In the genomic region with DNA sequence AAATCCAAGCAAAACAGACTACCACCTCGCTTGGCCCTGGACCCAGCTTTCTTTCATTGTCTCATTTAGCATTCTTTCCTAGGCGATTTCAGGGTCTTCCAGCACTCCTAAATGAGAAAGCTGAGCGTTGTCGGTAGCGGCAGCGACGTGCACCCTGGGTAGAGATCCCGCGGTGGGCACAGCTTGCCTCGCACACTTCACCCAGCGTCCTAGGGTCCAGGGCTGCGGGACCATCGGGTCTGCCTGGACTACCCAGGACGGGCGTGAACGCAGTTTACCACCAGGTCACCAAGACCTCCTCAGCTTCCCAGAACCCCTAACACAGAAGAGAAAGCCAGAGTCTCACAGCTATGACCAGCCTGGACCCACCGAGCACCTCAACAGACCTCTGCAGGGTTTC, we compare ENCODE assay signal across 8 mouse cellular contexts. TPM values are rescaled to one million over a fixed set of nuclear protein-coding genes. Genes with fewer than 3 reads are reported as not detected.
A peak's percentile ranks its signal among the peaks of the same experiment; 100 is the strongest.
DNase-seq lines count a peak whose midpoint lies in the region; ATAC-seq and TF ChIP-seq lines count a peak whose summit lies in the region.

No protein-coding gene starts in this region.

- H3K4me2 ChIP-seq in forebrain, postnatal 0 days (ENCODE audit: low read depth), result peak overlapping the region; percentile 43
- peak overlapping the region; percentile 45 for H3K4me2 ChIP-seq in liver, embryonic 12.5 days

- peak overlapping the region; percentile 78 for H3K27ac ChIP-seq in forebrain, postnatal 0 days (ENCODE audit: low read depth, low read length)
- no peak overlapping the region for H3K27ac ChIP-seq in liver, embryonic 12.5 days
- H3K27ac ChIP-seq in thymus, adult 2 months (ENCODE audit: control insufficient read depth, insufficient read depth, low read length), result no peak overlapping the region

- peak overlapping the region; percentile 71 for H3K4me3 ChIP-seq in E14TG2a.4 (replicated peaks; ENCODE audit: low read length)
- peak overlapping the region; percentile 22 for H3K4me3 ChIP-seq in forebrain, postnatal 0 days (ENCODE audit: low read depth, low read length)
- H3K4me3 ChIP-seq in liver, embryonic 12.5 days, result peak overlapping the region; percentile 25
- no peak overlapping the region for H3K4me3 ChIP-seq in thymus, adult 2 months (ENCODE audit: control insufficient read depth, insufficient read depth, low read length)

- peak overlapping the region; percentile 46 for H3K9ac ChIP-seq in forebrain, postnatal 0 days
- H3K9ac ChIP-seq in liver, embryonic 12.5 days, result no peak overlapping the region

- DNase-seq in cerebellum, adult 9-10 months, result peak; percentile 18
- no peak for DNase-seq in cerebellum, adult 11-12 months
- DNase-seq in forebrain, postnatal 0 days, result no peak
- no peak for DNase-seq in left cerebral cortex, adult 18-20 months (ENCODE audit: low spot score in 2 of 2)
- DNase-seq in thymus, adult 2 months, result no peak
- no peak for DNase-seq in adrenal gland, postnatal 36 days

- TF ChIP-seq CTCF in E14TG2a.4 (conservative IDR thresholded peaks at IDR 0.05; ENCODE audit: low read length), result no peak
- no peak for TF ChIP-seq CTCF in forebrain, postnatal 0 days (IDR thresholded peaks at IDR 0.05; ENCODE audit: low read depth)
- TF ChIP-seq CTCF in thymus, adult 2 months (IDR thresholded peaks at IDR 0.05; ENCODE audit: borderline replicate concordance, control insufficient read depth, extremely low read depth, insufficient read depth, low read length, poor library complexity), result no peak

- ATAC-seq in forebrain, postnatal 0 days, result peak; percentile 21; the same call in 1 of the 2 replicates
- peak; percentile 30; the same call in 1 of the 2 replicates for ATAC-seq in liver, embryonic 12.5 days

- H3K9me3 ChIP-seq in E14TG2a.4 (ENCODE audit: low read length), result no peaks in the 10 kb centered on the region
- H3K9me3 ChIP-seq in forebrain, postnatal 0 days (ENCODE audit: low read length), result no peaks in the 10 kb centered on the region
- no peaks in the 10 kb centered on the region for H3K9me3 ChIP-seq in liver, embryonic 12.5 days (replicated peaks)

- under 1% methylated on average over 17 of the region's 17 CpGs for WGBS in forebrain, postnatal 0 days
- WGBS in liver, embryonic 12.5 days (ENCODE audit: insufficient replicate concordance), result 2% methylated on average over 17 of the region's 17 CpGs
- 5% methylated on average over 17 of the region's 17 CpGs for WGBS in thymus, adult 2 months

- peaks cover 69% of the 10 kb centered on the region for H3K27me3 ChIP-seq in E14TG2a.4 (ENCODE audit: insufficient read depth, low read length)
- H3K27me3 ChIP-seq in forebrain, postnatal 0 days (ENCODE audit: insufficient read depth, low read length), result peaks cover 15% of the 10 kb centered on the region
- H3K27me3 ChIP-seq in liver, embryonic 12.5 days (replicated peaks), result peaks cover 80% of the 10 kb centered on the region
- H3K27me3 ChIP-seq in thymus, adult 2 months (ENCODE audit: control insufficient read depth, insufficient read depth, low read length), result peaks cover 32% of the 10 kb centered on the region

- no peak for TF ChIP-seq POLR2A in thymus, adult 2 months (IDR thresholded peaks at IDR 0.05; ENCODE audit: control insufficient read depth, extremely low read depth, insufficient read depth, low read length, poor library complexity)

- peaks cover 53% of the 10 kb centered on the region for H3K4me1 ChIP-seq in E14TG2a.4 (replicated peaks; ENCODE audit: low read depth, low read length)
- H3K4me1 ChIP-seq in forebrain, postnatal 0 days (ENCODE audit: insufficient read depth), result 0 out of 2 replicates have a peak, but pooled peaks cover 5% of the 10 kb centered on the region
- peaks cover 43% of the 10 kb centered on the region for H3K4me1 ChIP-seq in liver, embryonic 12.5 days
- H3K4me1 ChIP-seq in thymus, adult 2 months (replicated peaks; ENCODE audit: control insufficient read depth, insufficient read depth, low read length), result peaks cover 13% of the 10 kb centered on the region

- no peaks in the 10 kb centered on the region for H3K36me3 ChIP-seq in E14TG2a.4 (ENCODE audit: insufficient read depth, low read length)
- H3K36me3 ChIP-seq in forebrain, postnatal 0 days (ENCODE audit: insufficient read depth), result peaks cover 1% of the 10 kb centered on the region; the same call in 1 of the 2 replicates
- no peaks in the 10 kb centered on the region for H3K36me3 ChIP-seq in liver, embryonic 12.5 days
- no peaks in the 10 kb centered on the region for H3K36me3 ChIP-seq in thymus, adult 2 months (ENCODE audit: control insufficient read depth, insufficient read depth, low read length)

RNA-seq across cellular contexts. Expression of gene Sp9, which starts 7.1 kb away (rescaled TPM):
- 12.8 and 18.1 TPM in 2 replicates for total RNA-seq in forebrain, postnatal 0 days (2014; rRNA removed)
- 7.7 and 9.8 TPM in 2 replicates for polyA plus RNA-seq in forebrain, postnatal 0 days (2015; fragmentation: Nextera tagmentation; extraction: Ambion mirVana)
- polyA plus RNA-seq in liver, embryonic 12.5 days (2016; fragmentation: Nextera tagmentation; extraction: Ambion mirVana), result not detected in 2 replicates
- 1 to 10 TPM; 3.6 to 4.1 TPM for total RNA-seq in left cerebral cortex, adult 18-20 months (2021)
- polyA plus RNA-seq in thymus, adult 2 months (2012; rRNA removed), result not detected in 2 replicates
- not detected for total RNA-seq in adrenal gland, postnatal 36 days (2021)

RNA-seq across cellular contexts. Expression of gene Scrn3, which starts 33.5 kb away (rescaled TPM):
- 5.1 and 6.8 TPM in 2 replicates for total RNA-seq in forebrain, postnatal 0 days (2014; rRNA removed)
- 4.5 and 5.3 TPM in 2 replicates for polyA plus RNA-seq in forebrain, postnatal 0 days (2015; fragmentation: Nextera tagmentation; extraction: Ambion mirVana)
- 27.1 and 28.3 TPM in 2 replicates for polyA plus RNA-seq in liver, embryonic 12.5 days (2016; fragmentation: Nextera tagmentation; extraction: Ambion mirVana)
- 10 to 100 TPM; 24.8 to 25.7 TPM for total RNA-seq in left cerebral cortex, adult 18-20 months (2021)
- polyA plus RNA-seq in thymus, adult 2 months (2012; rRNA removed), result 2.7 and 2.9 TPM in 2 replicates
- total RNA-seq in adrenal gland, postnatal 36 days (2021), result 10 to 100 TPM; 18.8 to 26.8 TPM

RNA-seq across cellular contexts. Expression of gene Cir1, which starts 33.6 kb away (rescaled TPM):
- 9.5 and 10.6 TPM in 2 replicates for total RNA-seq in forebrain, postnatal 0 days (2014; rRNA removed)
- 29.3 and 30.3 TPM in 2 replicates for polyA plus RNA-seq in forebrain, postnatal 0 days (2015; fragmentation: Nextera tagmentation; extraction: Ambion mirVana)
- polyA plus RNA-seq in liver, embryonic 12.5 days (2016; fragmentation: Nextera tagmentation; extraction: Ambion mirVana), result 17.4 and 19.1 TPM in 2 replicates
- total RNA-seq in left cerebral cortex, adult 18-20 months (2021), result 10 to 100 TPM; 25.6 to 28.3 TPM
- 3.1 and 3.6 TPM in 2 replicates for polyA plus RNA-seq in thymus, adult 2 months (2012; rRNA removed)
- 10 to 100 TPM; 15.7 to 21.3 TPM for total RNA-seq in adrenal gland, postnatal 36 days (2021)

Comparison
In these comparisons a context has a peak if more than half of its experiments do, and no peak if none do; other contexts are left out.
1. RNA of gene Sp9, which starts 7.1 kb away (total RNA-seq): 12.8 to 18.1 TPM in forebrain, postnatal 0 days and 3.6 to 4.1 TPM in left cerebral cortex, adult 18-20 months; not detected in adrenal gland, postnatal 36 days; every median in the first group is over 4 times any median in the second.